Mouse (Mus musculus): ENCODE data around the gene Ube2j1. TPM values are rescaled to one million over a fixed set of nuclear protein-coding genes. Genes with fewer than 3 reads are reported as not detected.
A peak's percentile ranks its signal among the peaks of the same experiment; 100 is the strongest.

Ube2j1 gene
- total and polyA plus RNA-seq, 2 experiments: 13.1 to 21.3 TPM

DNA sequence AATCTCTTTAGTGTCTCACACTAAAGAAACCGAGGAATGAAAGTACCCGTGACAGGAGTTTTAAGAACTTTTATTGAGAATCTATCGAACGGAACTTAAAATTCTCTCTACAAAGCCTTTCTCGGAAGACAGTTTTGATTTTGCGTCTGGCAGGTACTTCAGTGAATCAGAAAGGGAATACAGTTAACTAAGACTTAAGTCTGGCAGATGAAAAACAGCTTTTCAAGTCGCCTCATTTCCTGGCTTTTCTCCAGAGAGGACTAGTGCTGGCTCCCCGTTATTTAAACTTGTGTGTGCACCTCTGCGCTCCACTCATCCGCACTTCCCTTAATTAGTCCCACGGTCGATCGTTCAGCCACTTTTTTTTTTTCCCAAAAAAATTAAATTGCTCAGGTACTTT, 47.0 kb upstream of the Ube2j1 start:
- TF ChIP-seq CTCF (IDR thresholded peaks at IDR 0.05; ENCODE audit: low read depth, low read length) (no peak), POLR2A (IDR thresholded peaks at IDR 0.05; ENCODE audit: extremely low read depth, insufficient read depth, low read length) (no peak)
- peaks cover 7% of the 10 kb centered on the region for H3K27me3 ChIP-seq (ENCODE audit: control insufficient read depth, insufficient read depth, low read length)
- H3K4me1 ChIP-seq (ENCODE audit: control insufficient read depth, insufficient read depth, low read length): 0 out of 2 replicates have a peak, but pooled peaks cover 2% of the 10 kb centered on the region
- no peak overlapping the region for H3K27ac ChIP-seq (replicated peaks; ENCODE audit: insufficient read depth, low read depth, low read length)
- WGBS: 9% methylated on average over 13 of the region's 13 CpGs
- H3K9ac ChIP-seq (ENCODE audit: low read depth, low read length): no peak overlapping the region
- no peaks in the 10 kb centered on the region for H3K79me2 ChIP-seq (ENCODE audit: control insufficient read depth, insufficient read depth, low read length)
- H3K4me3 ChIP-seq (ENCODE audit: insufficient read depth, low read depth, low read length): peak overlapping the region; percentile 28; the same call in 1 of the 2 replicates
- H3K36me3 ChIP-seq (ENCODE audit: control insufficient read depth, insufficient read depth, low read length): no peaks in the 10 kb centered on the region
- DNase-seq (ENCODE audit: extremely low read depth, low read depth, low spot score): peak; percentile 12

- TF ChIP-seq CTCF (IDR thresholded peaks at IDR 0.05; ENCODE audit: low read depth, low read length) (no peak), POLR2A (IDR thresholded peaks at IDR 0.05; ENCODE audit: extremely low read depth, insufficient read depth, low read length) (no peak)
- Histone ChIP-seq H3K9ac (ENCODE audit: low read depth, low read length) (no peak overlapping the region), H3K79me2 (ENCODE audit: control insufficient read depth, insufficient read depth, low read length) (no peaks in the 10 kb centered on the region), H3K27ac (replicated peaks; ENCODE audit: insufficient read depth, low read depth, low read length) (no peak overlapping the region), H3K36me3 (ENCODE audit: control insufficient read depth, insufficient read depth, low read length) (no peaks in the 10 kb centered on the region), H3K4me3 (ENCODE audit: insufficient read depth, low read depth, low read length) (no peak overlapping the region), H3K4me1 (ENCODE audit: control insufficient read depth, insufficient read depth, low read length) (0 out of 2 replicates have a peak, but pooled peaks cover 2% of the 10 kb centered on the region), H3K27me3 (ENCODE audit: control insufficient read depth, insufficient read depth, low read length) (peaks cover 7% of the 10 kb centered on the region)
- peak; percentile 2 for DNase-seq (ENCODE audit: extremely low read depth, low read depth, low spot score)
- WGBS: 62% methylated on average over 13 of the region's 13 CpGs
These were observed 46.2 kb upstream of the Ube2j1 start for GRCm38 (mm10) chr4:32984801-32985675.

DNA sequence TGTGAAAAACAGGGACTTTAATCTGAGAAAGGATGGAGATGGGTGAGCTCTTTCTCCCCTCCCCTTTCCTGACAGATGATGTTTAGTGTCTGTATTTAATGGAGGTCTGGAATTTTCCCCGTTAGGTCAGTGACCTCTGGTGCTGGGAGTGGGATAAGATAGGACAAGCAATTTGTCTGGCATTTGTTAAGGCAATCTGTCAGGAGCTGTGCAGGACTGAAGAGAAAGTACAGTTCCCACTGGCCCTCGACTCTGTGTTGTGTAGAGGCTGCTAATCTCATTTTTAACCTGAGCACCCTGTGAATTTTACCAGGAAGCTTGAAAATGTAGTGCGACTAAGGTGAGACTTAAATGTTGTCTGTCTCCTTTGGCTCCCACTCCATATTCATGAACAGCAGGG, 45.5 kb upstream of the Ube2j1 start:
- H3K4me3 ChIP-seq (ENCODE audit: insufficient read depth, low read depth, low read length): no peak overlapping the region

GRCm38 (mm10) chr4:32987006-32987405, 44.2 kb upstream of the Ube2j1 start:
- Histone ChIP-seq H3K9ac (ENCODE audit: low read depth, low read length) (no peak overlapping the region), H3K27me3 (ENCODE audit: control insufficient read depth, insufficient read depth, low read length) (peaks cover 7% of the 10 kb centered on the region; the same call in 1 of the 2 replicates), H3K27ac (replicated peaks; ENCODE audit: insufficient read depth, low read depth, low read length) (no peak overlapping the region), H3K4me1 (ENCODE audit: control insufficient read depth, insufficient read depth, low read length) (0 out of 2 replicates have a peak, but pooled peaks cover 2% of the 10 kb centered on the region), H3K79me2 (ENCODE audit: control insufficient read depth, insufficient read depth, low read length) (no peaks in the 10 kb centered on the region), H3K4me3 (ENCODE audit: insufficient read depth, low read depth, low read length) (no peak overlapping the region), H3K36me3 (ENCODE audit: control insufficient read depth, insufficient read depth, low read length) (no peaks in the 10 kb centered on the region)
- TF ChIP-seq CTCF (IDR thresholded peaks at IDR 0.05; ENCODE audit: low read depth, low read length): no peak
- no peak for TF ChIP-seq POLR2A (IDR thresholded peaks at IDR 0.05; ENCODE audit: extremely low read depth, insufficient read depth, low read length)
- DNase-seq (ENCODE audit: extremely low read depth, low read depth, low spot score): no peak
- WGBS: 76% methylated on average over 3 of the region's 3 CpGs

More for the DNA sequence above, 45.5 kb upstream of the Ube2j1 start:
- no peak for TF ChIP-seq POLR2A (IDR thresholded peaks at IDR 0.05; ENCODE audit: extremely low read depth, insufficient read depth, low read length)
- TF ChIP-seq CTCF (IDR thresholded peaks at IDR 0.05; ENCODE audit: low read depth, low read length): no peak
- H3K4me1 ChIP-seq (ENCODE audit: control insufficient read depth, insufficient read depth, low read length): 0 out of 2 replicates have a peak, but pooled peaks cover 2% of the 10 kb centered on the region
- no peaks in the 10 kb centered on the region for H3K36me3 ChIP-seq (ENCODE audit: control insufficient read depth, insufficient read depth, low read length)
- WGBS: 40% methylated on average over 3 of the region's 3 CpGs
- H3K79me2 ChIP-seq (ENCODE audit: control insufficient read depth, insufficient read depth, low read length): no peaks in the 10 kb centered on the region
- H3K27me3 ChIP-seq (ENCODE audit: control insufficient read depth, insufficient read depth, low read length): peaks cover 7% of the 10 kb centered on the region
- H3K9ac ChIP-seq (ENCODE audit: low read depth, low read length): no peak overlapping the region
- H3K27ac ChIP-seq (replicated peaks; ENCODE audit: insufficient read depth, low read depth, low read length): no peak overlapping the region
- peak; percentile 38 for DNase-seq (ENCODE audit: extremely low read depth, low read depth, low spot score)

- TF ChIP-seq CTCF (IDR thresholded peaks at IDR 0.05; ENCODE audit: low read depth, low read length) (no peak), POLR2A (IDR thresholded peaks at IDR 0.05; ENCODE audit: extremely low read depth, insufficient read depth, low read length) (no peak)
- Histone ChIP-seq H3K79me2 (ENCODE audit: control insufficient read depth, insufficient read depth, low read length) (no peaks in the 10 kb centered on the region), H3K36me3 (ENCODE audit: control insufficient read depth, insufficient read depth, low read length) (no peaks in the 10 kb centered on the region), H3K9ac (ENCODE audit: low read depth, low read length) (no peak overlapping the region), H3K27ac (replicated peaks; ENCODE audit: insufficient read depth, low read depth, low read length) (no peak overlapping the region), H3K27me3 (ENCODE audit: control insufficient read depth, insufficient read depth, low read length) (no peaks in the 10 kb centered on the region), H3K4me3 (ENCODE audit: insufficient read depth, low read depth, low read length) (no peak overlapping the region), H3K4me1 (ENCODE audit: control insufficient read depth, insufficient read depth, low read length) (no peaks in the 10 kb centered on the region)
- 73% methylated on average over 2 of the region's 2 CpGs for WGBS
- no peak for DNase-seq (ENCODE audit: extremely low read depth, low read depth, low spot score)
These were observed 41.9 kb upstream of the Ube2j1 start for GRCm38 (mm10) chr4:32989346-32989745.

DNA sequence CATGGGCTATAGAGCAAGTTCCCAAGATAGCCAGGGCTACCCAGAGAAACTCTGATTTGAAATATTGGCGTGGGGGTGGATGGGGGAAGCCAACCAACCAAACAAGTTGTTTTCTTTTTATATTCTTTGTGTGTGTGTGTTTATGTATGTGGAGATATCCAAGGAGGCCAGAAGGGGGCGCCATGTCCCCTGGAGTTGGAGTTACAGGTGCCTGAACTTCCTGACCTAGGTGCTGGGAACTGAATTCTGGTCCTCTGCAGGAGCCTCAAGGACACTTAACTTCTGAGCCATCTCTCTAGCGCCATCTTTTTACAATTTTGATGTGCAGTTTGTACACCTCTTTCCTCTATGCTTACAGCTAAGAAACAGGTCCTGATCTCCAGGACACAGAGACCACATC, 37.0 kb upstream of the Ube2j1 start:
- TF ChIP-seq CTCF (IDR thresholded peaks at IDR 0.05; ENCODE audit: low read depth, low read length) (no peak), POLR2A (IDR thresholded peaks at IDR 0.05; ENCODE audit: extremely low read depth, insufficient read depth, low read length) (no peak)
- no peak overlapping the region for H3K9ac ChIP-seq (ENCODE audit: low read depth, low read length)
- H3K36me3 ChIP-seq (ENCODE audit: control insufficient read depth, insufficient read depth, low read length): no peaks in the 10 kb centered on the region
- WGBS: 81% methylated on average over 3 of the region's 3 CpGs
- no peaks in the 10 kb centered on the region for H3K4me1 ChIP-seq (ENCODE audit: control insufficient read depth, insufficient read depth, low read length)
- no peaks in the 10 kb centered on the region for H3K27me3 ChIP-seq (ENCODE audit: control insufficient read depth, insufficient read depth, low read length)
- no peak overlapping the region for H3K4me3 ChIP-seq (ENCODE audit: insufficient read depth, low read depth, low read length)
- no peak for DNase-seq (ENCODE audit: extremely low read depth, low read depth, low spot score)
- H3K27ac ChIP-seq (replicated peaks; ENCODE audit: insufficient read depth, low read depth, low read length): no peak overlapping the region
- no peaks in the 10 kb centered on the region for H3K79me2 ChIP-seq (ENCODE audit: control insufficient read depth, insufficient read depth, low read length)
